Mouse (Mus musculus): ENCODE measurements at regions not wholly inside any gene's neighbourhood (a gene's known extent, or its start where the extent isn't known, plus 50 kb on each side); places are given as distances from the start of the nearest gene placed in this dataset.

GRCm38 (mm10) chr17:83098679-83099413 lies 116.2 kb upstream of the Pkdcc start:
- TF ChIP-seq CTCF (IDR thresholded peaks at IDR 0.05; ENCODE audit: low read depth, low read length): no peak
- TF ChIP-seq POLR2A (IDR thresholded peaks at IDR 0.05; ENCODE audit: borderline replicate concordance, low read depth, low read length): no peak

All from bone marrow macrophage, adult 2 months (primary cell).